Mouse (Mus musculus) c-Kit-positive CD71-negative TER-119-negative erythroid progenitor cells, embryonic 14.5 days (primary cell): ENCODE data around the gene Smim1.
A peak's percentile ranks its signal among the peaks of the same experiment; 100 is the strongest.

Experiments
- DNase-seq: peaks from one replicate; pipeline ENCODE4 v3.0.0-alpha.2; 2013; ENCODE audit warnings: low read depth

Gene Smim1

GRCm38 (mm10) chr4:154025641-154026440 lies at the start of gene Smim1:
TSS of gene Smim1 (minus strand) at chr4:154026230.
- no peak for DNase-seq

- DNase-seq = no peak
Measured at GRCm38 (mm10) chr4:154071941-154072340, 45.9 kb upstream of the Smim1 start.

GRCm38 (mm10) chr4:154071521-154071920 lies 45.5 kb upstream of the Smim1 start:
- no peak for DNase-seq

- peak; percentile 14 for DNase-seq
Measured at GRCm38 (mm10) chr4:154070896-154071295, 44.9 kb upstream of the Smim1 start.

GRCm38 (mm10) chr4:154064827-154065773 lies 39.1 kb upstream of the Smim1 start:
- DNase-seq = peak; percentile 6

GRCm38 (mm10) chr4:154057696-154058095 lies 31.7 kb upstream of the Smim1 start:
- DNase-seq = no peak

- no peak for DNase-seq
Measured at GRCm38 (mm10) chr4:154056661-154057060, 30.6 kb upstream of the Smim1 start.

GRCm38 (mm10) chr4:154056046-154056445 lies 30.0 kb upstream of the Smim1 start:
- DNase-seq = no peak

- no peak for DNase-seq
Measured at GRCm38 (mm10) chr4:154055482-154055881, 29.5 kb upstream of the Smim1 start.

- DNase-seq = no peak
Measured at GRCm38 (mm10) chr4:154053065-154053464, 27.0 kb upstream of the Smim1 start.

- DNase-seq = no peak
Measured at GRCm38 (mm10) chr4:154051401-154051800, 25.4 kb upstream of the Smim1 start.

- DNase-seq = no peak
Measured at GRCm38 (mm10) chr4:154045837-154046236, 19.8 kb upstream of the Smim1 start.

- DNase-seq = no peak
Measured at GRCm38 (mm10) chr4:154042577-154042976, 16.5 kb upstream of the Smim1 start, which contains the start of gene Ccdc27. TSS of gene Ccdc27 (minus strand) at chr4:154042677.

GRCm38 (mm10) chr4:154037123-154037522 lies 11.1 kb upstream of the Smim1 start:
- no peak for DNase-seq

- DNase-seq = no peak
Measured at GRCm38 (mm10) chr4:154028646-154029045, 2.6 kb upstream of the Smim1 start.

- no peak for DNase-seq
Measured at GRCm38 (mm10) chr4:154028066-154028465, 2.0 kb upstream of the Smim1 start.

GRCm38 (mm10) chr4:154026441-154026761 lies 371 bp upstream of the Smim1 start:
- no peak for DNase-seq

- DNase-seq = no peak
Measured at GRCm38 (mm10) chr4:154024729-154025521, 1.1 kb downstream of the Smim1 start.

GRCm38 (mm10) chr4:154023754-154024601 lies 2.1 kb downstream of the Smim1 start:
- no peak for DNase-seq

GRCm38 (mm10) chr4:154022844-154023243 lies 3.2 kb downstream of the Smim1 start:
- no peak for DNase-seq

GRCm38 (mm10) chr4:154022407-154022806 lies 3.6 kb downstream of the Smim1 start:
- DNase-seq = no peak
